Mouse (Mus musculus): ENCODE results near the gene Dpf2.

The Dpf2 gene

DNA sequence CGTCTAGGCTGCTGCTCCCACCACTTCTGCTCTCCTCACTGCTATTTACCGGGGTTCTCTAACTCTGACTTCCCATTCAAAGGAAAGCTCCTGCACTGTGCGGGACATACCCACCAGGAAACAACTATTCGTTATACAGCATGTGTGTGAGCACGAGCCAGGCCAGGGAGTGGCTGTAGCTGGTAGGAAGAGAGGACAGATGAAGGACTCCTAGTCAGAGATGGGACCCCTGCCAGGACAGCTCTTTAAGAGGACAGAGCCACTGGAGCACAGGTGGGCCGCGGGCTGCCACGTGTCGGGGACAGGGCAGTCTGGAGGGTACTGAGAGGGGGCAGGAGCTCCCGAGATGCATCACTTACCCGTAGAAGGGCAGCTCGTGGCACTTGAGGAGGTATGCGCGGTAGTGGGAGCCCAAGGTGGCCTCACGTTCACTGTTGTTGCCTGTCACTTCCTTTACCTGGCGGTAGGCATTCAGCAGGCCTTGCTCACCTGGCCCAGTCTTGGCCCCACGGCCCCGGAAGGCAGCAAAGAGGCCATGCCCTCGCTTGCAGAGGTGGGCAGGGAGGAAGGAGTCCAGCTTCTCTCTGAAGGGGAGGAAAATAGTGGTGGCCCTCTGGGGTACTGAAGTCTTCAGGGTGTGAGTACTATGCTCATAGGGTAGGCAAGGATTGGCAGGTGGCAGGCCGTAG is 48.0 kb downstream of the Dpf2 start:
- DNase-seq (ENCODE audit: low spot score in 2 of 2) = no peak

GRCm38 (mm10) chr19:5863776-5864175 is 49.0 kb downstream of the Dpf2 start:
- no peak for DNase-seq (ENCODE audit: low spot score in 2 of 2)

GRCm38 (mm10) chr19:5862335-5863085 is 50.3 kb downstream of the Dpf2 start:
- no peak for DNase-seq (ENCODE audit: low spot score in 2 of 2)

DNA sequence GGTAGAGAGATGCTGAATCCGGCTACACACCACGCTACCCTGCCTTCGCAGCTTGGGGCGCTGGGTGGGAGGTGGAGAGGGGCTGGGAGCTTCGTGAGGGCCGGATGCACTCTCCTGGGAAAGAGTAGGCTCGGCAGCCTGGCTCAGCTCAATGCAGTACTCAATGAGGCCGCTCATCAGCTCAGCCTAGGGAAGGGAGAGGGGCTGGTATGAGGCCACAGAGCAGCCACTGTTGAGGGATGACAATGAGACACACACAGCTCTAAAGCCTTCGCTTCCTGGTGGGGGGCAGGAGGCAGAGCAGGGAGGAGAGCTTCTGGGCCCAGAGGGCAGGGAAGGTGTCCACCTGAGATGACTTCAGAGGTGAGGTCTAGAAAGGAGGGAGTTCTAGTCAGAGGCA is 56.2 kb downstream of the Dpf2 start:
- DNase-seq (ENCODE audit: low spot score in 2 of 2) = no peak

GRCm38 (mm10) chr19:5852035-5852722 is 60.6 kb downstream of the Dpf2 start:
- DNase-seq (ENCODE audit: low spot score in 2 of 2) = no peak

- DNase-seq (ENCODE audit: low spot score in 2 of 2) = no peak
Measured at GRCm38 (mm10) chr19:5851481-5851971, 61.3 kb downstream of the Dpf2 start.

DNA sequence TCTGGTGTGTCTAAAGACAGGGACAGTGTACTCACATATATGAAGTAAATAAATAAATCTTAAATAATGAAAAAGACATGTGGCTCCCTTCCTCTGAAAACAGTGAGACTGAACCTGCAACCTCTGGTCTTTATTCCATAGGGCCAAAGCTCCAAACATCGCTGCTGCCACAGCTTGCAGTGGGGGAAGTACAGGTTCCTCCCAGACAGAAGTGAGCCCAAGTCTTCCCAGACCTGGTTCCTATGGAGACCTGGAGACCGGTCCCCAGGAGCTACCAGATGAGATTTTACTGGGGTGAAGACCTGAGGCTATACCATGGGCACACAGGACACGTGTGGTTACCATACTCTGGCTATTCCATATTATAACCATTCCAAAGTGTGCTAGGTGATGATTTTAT is 62.0 kb downstream of the Dpf2 start:
- no peak for DNase-seq (ENCODE audit: low spot score in 2 of 2)

DNA sequence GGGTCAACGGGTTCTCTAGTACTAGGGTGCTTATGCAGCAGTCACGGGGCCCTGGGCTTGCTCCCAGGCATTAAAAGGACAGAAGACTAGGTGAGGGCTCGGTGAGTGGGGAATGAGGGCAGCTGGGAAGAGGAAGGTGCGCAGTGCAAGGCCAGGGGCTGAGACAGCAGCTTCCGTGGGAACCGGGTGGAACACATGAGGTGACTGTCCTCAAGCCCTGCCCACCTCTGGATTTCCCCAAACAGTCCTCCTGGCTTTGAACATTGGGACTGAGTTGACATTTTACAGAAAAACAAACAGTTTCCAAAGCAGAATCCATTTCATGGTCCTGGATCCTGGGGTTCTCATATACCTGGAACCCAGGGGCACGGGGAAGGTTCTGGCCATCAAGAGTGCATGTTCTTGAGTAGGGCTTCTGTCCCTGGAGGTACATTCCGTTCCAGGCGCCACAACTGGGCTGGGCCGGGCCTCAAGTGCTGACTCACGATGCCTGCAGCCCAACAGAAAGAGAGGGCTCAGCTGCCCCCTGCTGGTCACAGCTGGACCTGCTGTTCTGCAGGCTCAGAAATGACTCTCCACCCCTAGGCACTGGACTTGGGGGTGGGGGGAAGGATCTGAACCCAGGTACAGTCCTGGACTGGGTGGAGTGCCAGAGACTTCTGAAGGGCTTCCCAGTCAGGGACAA is 62.8 kb downstream of the Dpf2 start:
- DNase-seq (ENCODE audit: low spot score in 2 of 2) = peak; percentile 91 to 92

DNA sequence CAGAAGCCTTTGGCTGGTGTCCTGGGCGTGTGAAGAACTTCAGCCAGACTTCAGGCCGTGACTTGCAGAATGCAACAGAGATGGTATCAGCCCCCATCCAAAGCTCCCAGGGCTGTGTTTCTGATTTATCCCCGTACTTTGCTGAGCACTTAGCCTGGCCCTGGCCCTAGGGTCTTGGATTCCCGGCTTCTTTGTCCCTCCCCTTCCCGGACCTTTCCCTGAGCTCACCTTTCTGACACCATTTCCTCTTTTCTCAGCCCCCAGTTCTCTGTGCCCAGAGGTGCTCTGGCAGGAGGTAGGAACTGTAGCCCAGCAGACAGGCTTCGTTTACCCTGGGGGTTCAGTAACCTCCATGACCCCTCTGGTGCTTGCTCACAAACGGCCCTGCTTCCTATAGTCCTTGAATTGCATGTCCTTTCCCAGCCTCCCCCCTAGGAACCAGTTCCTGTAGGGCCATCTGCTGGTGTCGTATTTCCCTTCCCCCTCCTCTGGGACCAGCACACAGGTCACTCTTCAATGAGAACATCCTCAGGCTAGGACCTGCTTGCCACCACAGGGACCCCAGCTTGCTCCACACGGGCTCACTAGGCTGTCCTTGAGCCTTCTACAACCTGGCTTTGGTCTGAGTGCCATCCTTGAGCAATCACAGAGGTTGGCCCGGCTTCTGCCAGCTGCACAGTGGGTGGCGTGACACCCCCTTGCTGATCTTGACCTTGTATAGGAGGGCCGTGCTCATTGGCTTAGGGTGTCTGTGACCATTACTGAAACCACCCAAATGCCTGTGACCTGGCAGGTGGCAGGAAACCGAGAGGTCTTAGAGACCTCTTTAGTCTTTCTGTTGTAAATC is 63.8 kb downstream of the Dpf2 start:
- no peak for DNase-seq (ENCODE audit: low spot score in 2 of 2)

- peak in 1 of 2 experiments; percentile 69 for DNase-seq (ENCODE audit: low spot score in 2 of 2)
Measured at GRCm38 (mm10) chr19:5848032-5848825, 64.6 kb downstream of the Dpf2 start.

DNA sequence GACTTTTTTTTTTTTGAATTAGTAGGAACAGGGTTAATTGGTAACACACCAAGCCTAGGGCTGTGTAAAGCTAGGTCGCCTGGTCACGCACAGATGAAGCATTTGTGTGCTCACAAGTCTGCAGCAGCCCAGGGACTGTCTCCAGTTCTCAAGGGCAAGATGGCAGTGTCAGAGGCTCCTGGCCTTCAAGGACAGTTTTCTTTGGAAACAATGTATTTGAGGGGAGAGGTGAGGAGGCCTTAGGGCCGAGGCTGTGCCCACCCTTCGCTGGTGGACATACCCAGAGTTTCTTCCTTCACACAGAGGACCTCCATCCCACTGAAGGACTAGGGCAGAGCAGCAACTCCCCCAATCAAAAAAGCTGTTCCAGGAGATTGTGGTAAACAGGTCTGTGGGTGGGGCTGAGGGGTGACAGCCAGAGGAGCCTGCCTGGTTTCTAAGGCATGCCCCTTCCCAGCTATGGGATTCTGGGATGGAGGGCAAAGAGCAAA is 65.5 kb downstream of the Dpf2 start:
- DNase-seq (ENCODE audit: low spot score in 2 of 2) = no peak

- DNase-seq (ENCODE audit: low spot score in 2 of 2) = peak in 1 of 2 experiments; percentile 91
Measured at GRCm38 (mm10) chr19:5846557-5847305, 66.1 kb downstream of the Dpf2 start.
